Mouse (Mus musculus) spleen, adult 2 months (tissue): ENCODE data around the gene Gm10203.

Experiments
- CTCF ChIP-seq: fragments of 200-500 bp; IDR thresholded peaks from 2 replicates; pipeline ENCODE4 v1.5.1; 2011; ENCODE audit warnings: mild to moderate bottlenecking, inconsistent platforms; ENCODE audit not compliant: insufficient read depth, insufficient read length, insufficient replicate concordance; ENCODE audit errors: extremely low read depth
- POLR2A ChIP-seq: fragments of 200-500 bp; IDR thresholded peaks from 2 replicates; pipeline ENCODE4 v1.6.1; 2011; ENCODE audit warnings: low read depth, low read length, inconsistent platforms

- TF ChIP-seq CTCF (no peak), POLR2A (no peak)
Observed at GRCm38 (mm10) chr6:149153473-149154115, 23.6 kb downstream of the Gm10203 start.
